Mouse (Mus musculus): Measurements from ENCODE around the gene Adgrg1. TPM values are rescaled to one million over a fixed set of nuclear protein-coding genes. Genes with fewer than 3 reads are reported as not detected.

Gene Adgrg1
- polyA plus RNA-seq, 1 experiment from 2014 or later, result 208 TPM

DNA sequence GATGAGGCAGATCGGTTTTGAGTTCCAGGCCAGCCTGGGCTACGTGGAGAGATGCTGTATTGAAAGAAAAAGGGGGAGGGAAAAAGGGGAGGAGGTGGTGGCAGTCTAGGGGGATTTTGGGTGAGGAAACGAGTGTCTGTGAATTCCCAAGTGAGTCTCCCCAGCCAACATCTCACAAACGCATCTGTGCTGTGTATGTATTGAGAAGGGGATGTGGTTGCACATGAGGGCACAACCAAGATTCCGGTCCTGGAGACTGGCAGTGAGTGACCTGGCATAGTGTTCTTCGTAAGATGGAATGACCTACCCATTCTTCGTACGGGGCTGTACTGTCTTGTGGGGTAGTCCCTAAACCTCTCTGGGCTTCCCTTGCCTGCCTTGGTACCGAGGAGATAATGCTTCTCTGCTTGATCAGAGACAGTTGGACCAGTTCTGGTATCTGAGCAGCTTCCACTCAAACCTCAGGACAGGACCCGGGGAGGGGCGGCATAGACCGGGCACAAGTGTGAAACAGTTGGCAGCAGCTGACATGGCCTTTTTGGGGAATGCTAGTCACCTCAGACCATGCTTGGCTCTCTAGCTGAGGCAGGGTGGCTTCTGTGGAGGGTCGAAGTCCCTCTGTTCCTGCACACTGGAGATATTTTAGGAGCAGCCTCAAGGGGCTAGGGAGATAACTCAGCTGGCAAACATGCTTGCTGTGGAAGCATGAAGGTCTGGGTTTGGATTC lies 4.2 kb downstream of the Adgrg1 start:
- H3K4me3 ChIP-seq, result no peak overlapping the region
- no peak overlapping the region for H3K9ac ChIP-seq
- no peaks in the 10 kb centered on the region for H3K9me3 ChIP-seq
- H3K36me3 ChIP-seq, result no peaks in the 10 kb centered on the region
- 0 out of 2 replicates have a peak, but pooled peaks have one; percentile 2 for ATAC-seq (ENCODE audit: low FRiP score, low read depth)
- H3K27ac ChIP-seq, result no peak overlapping the region
- peaks cover 48% of the 10 kb centered on the region for H3K4me1 ChIP-seq
- peak overlapping the region; percentile 44; the same call in 1 of the 2 replicates for H3K4me2 ChIP-seq (replicated peaks)
- peaks cover 5% of the 10 kb centered on the region; the same call in 1 of the 2 replicates for H3K27me3 ChIP-seq (replicated peaks)
- 73% methylated on average over 13 of the region's 13 CpGs for WGBS

DNA sequence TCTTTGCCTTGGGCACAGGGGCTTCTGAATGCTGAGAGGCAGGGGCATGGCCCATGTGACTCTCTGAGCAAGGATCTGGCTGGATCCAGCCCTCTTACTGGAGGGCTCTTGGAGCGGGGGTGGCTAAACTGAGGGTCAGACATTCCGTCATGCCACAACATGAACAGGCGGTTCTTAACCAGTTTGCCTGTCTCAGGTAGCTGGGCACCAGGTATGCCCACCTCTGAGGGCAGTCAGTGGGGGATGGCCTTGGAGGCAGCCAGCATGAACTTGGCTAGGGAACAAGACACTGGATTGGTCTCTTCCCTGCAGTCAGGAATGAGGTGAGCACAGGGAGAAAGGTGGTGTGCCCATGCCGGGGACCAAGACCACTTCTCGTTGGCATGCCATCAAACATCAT lies 5.6 kb downstream of the Adgrg1 start:
- no peaks in the 10 kb centered on the region for H3K36me3 ChIP-seq
- no peak overlapping the region for H3K4me3 ChIP-seq
- 91% methylated on average over 5 of the region's 5 CpGs for WGBS
- no peak overlapping the region for H3K27ac ChIP-seq
- H3K27me3 ChIP-seq (replicated peaks), result peaks cover 5% of the 10 kb centered on the region; the same call in 1 of the 2 replicates
- H3K4me2 ChIP-seq (replicated peaks), result no peak overlapping the region
- peaks cover 62% of the 10 kb centered on the region for H3K4me1 ChIP-seq
- H3K9me3 ChIP-seq, result no peaks in the 10 kb centered on the region
- ATAC-seq (ENCODE audit: low FRiP score, low read depth), result no peak
- H3K9ac ChIP-seq, result no peak overlapping the region

DNA sequence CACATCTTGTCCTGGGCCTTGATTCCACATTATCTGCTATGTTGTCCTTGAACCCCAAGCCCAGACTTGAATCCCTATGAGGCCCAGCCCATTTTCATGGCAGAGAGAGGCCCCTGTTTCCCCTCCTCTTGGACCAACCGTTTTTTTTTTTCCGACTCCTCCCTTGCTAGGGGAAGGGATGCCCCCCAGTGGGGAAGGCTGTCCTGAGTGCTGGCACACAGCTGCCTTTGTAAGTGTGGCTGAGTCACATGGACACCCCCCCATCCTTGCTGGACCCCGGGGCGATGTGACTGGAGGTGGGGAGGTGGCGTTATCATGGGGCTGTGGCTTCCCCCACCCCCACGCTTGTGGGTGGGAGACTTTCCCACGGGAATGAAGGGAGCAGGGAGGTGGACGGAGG lies 6.4 kb downstream of the Adgrg1 start:
- WGBS, result 56% methylated on average over 8 of the region's 8 CpGs
- Histone ChIP-seq H3K4me3 (no peak overlapping the region), H3K27me3 (replicated peaks) (peaks cover 5% of the 10 kb centered on the region; the same call in 1 of the 2 replicates), H3K9me3 (no peaks in the 10 kb centered on the region), H3K9ac (no peak overlapping the region), H3K4me1 (peaks cover 66% of the 10 kb centered on the region), H3K36me3 (no peaks in the 10 kb centered on the region), H3K4me2 (replicated peaks) (no peak overlapping the region), H3K27ac (no peak overlapping the region)
- no peak for ATAC-seq (ENCODE audit: low FRiP score, low read depth)

DNA sequence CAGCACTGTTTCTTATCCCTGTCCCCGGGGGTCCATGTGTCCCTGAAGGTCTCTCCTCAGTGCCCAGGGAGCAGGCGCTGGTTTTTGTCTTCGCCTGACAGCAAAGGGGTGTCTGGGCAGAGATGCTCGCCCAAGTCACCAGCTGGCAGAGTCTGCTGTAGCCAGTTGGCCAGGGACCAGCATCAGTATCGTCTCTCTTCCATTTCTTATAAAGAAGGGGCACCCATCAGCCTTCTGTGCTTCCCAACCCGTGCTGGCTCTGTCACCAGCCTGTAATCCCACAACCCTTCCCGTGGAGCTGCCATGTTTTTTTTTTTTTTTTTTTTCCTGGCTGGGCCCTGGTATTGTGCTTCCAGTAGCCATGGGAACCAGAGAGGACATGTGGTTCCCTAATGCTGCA lies 7.3 kb downstream of the Adgrg1 start:
- 56% methylated on average over 7 of the region's 7 CpGs for WGBS
- Histone ChIP-seq H3K4me2 (replicated peaks) (no peak overlapping the region), H3K4me1 (peaks cover 68% of the 10 kb centered on the region), H3K36me3 (no peaks in the 10 kb centered on the region), H3K9ac (no peak overlapping the region), H3K27me3 (replicated peaks) (0 out of 2 replicates have a peak, but pooled peaks cover 5% of the 10 kb centered on the region), H3K27ac (no peak overlapping the region), H3K4me3 (no peak overlapping the region), H3K9me3 (no peaks in the 10 kb centered on the region)
- ATAC-seq (ENCODE audit: low FRiP score, low read depth), result no peak

DNA sequence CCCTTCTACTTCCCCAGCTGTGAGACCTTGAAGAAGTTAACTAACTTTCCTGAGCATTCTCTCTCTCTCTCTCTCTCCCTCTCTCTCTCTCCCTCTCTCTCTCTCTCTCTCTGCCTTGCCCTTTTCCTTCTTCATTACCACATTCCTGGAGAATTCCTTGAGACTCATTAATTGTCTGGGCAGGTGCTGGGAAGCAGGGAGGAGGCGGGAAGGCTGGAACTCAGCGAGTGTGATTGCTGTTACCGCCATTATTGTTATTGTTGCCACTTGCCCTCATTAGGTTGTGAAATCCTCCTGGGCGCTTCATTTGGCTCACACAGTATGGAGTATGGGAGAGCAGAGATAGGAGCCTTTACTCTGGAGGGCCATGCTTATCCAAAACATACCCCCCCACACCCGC lies 8.6 kb downstream of the Adgrg1 start:
- 8% methylated on average over 5 of the region's 5 CpGs for WGBS
- Histone ChIP-seq H3K36me3 (no peaks in the 10 kb centered on the region), H3K27ac (no peak overlapping the region), H3K9ac (no peak overlapping the region), H3K4me1 (peaks cover 59% of the 10 kb centered on the region), H3K9me3 (no peaks in the 10 kb centered on the region), H3K4me3 (no peak overlapping the region), H3K4me2 (replicated peaks) (peak overlapping the region; percentile 47), H3K27me3 (replicated peaks) (0 out of 2 replicates have a peak, but pooled peaks cover 2% of the 10 kb centered on the region)
- no peak for ATAC-seq (ENCODE audit: low FRiP score, low read depth)

DNA sequence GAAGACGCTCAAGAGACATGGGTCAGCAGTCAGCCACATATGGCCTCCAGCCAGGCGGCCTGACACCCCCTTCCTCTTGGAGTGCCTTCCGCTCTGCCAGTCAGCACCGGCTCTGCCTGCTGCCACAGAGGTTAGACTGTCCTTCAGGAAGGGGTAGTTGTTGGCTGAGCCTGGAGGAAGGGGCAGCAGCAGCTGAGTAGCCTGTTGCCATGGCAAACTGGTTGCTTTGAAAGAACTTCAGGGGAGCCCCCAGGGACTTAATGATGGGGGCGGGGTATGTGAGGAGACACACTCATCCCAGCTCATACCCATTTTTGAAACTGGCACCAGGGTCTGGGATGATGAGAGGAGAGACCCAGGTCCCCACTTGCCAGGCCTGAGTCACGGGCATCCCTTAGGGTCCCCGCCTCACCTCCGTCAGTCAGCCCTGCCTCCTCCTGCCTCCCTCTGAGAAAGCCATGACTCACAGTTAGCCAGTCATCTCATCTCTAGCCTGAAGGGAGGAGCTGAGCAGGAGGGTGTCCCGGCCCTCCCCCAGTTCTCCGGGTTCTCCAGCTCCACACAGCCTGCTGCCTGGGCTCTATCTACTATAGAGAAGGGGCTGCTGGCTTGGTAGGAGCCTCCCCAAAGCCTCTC lies 9.4 kb downstream of the Adgrg1 start:
- peak; percentile 69 for ATAC-seq (ENCODE audit: low FRiP score, low read depth)
- 4% methylated on average over 10 of the region's 10 CpGs for WGBS
- Histone ChIP-seq H3K9ac (peak overlapping the region; percentile 4; the same call in 1 of the 2 replicates), H3K36me3 (no peaks in the 10 kb centered on the region), H3K4me2 (replicated peaks) (peak overlapping the region; percentile 47), H3K4me3 (peak overlapping the region; percentile 18; the same call in 1 of the 2 replicates), H3K27ac (no peak overlapping the region), H3K27me3 (replicated peaks) (no peaks in the 10 kb centered on the region), H3K9me3 (no peaks in the 10 kb centered on the region), H3K4me1 (peaks cover 55% of the 10 kb centered on the region)

DNA sequence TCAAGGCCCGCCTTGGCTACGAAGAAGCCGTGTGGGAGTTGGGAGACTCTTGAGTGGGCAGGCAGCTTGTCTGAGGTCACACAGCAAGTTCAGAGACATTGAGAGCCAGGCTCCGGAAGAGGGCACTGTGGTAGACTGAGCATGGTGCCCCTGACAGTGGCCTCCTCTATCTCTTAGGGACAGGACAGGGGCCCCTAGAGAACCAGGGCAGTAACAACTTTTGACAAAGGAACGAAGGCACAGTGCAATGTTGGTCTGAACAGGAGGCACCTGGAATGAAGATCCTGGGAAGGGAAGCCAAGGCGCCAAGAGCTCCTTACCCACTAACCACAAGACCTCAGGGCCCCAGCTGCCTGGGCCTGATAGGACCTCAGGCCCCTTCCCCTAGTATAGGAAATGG lies 10.5 kb downstream of the Adgrg1 start:
- no peaks in the 10 kb centered on the region for H3K36me3 ChIP-seq
- no peak overlapping the region for H3K27ac ChIP-seq
- H3K4me1 ChIP-seq, result peaks cover 55% of the 10 kb centered on the region
- no peak overlapping the region for H3K9ac ChIP-seq
- H3K4me2 ChIP-seq (replicated peaks), result peak overlapping the region; percentile 47
- no peak for ATAC-seq (ENCODE audit: low FRiP score, low read depth)
- H3K9me3 ChIP-seq, result no peaks in the 10 kb centered on the region
- H3K27me3 ChIP-seq (replicated peaks), result no peaks in the 10 kb centered on the region
- H3K4me3 ChIP-seq, result peak overlapping the region; percentile 18
- WGBS, result 88% methylated on average over 6 of the region's 6 CpGs

DNA sequence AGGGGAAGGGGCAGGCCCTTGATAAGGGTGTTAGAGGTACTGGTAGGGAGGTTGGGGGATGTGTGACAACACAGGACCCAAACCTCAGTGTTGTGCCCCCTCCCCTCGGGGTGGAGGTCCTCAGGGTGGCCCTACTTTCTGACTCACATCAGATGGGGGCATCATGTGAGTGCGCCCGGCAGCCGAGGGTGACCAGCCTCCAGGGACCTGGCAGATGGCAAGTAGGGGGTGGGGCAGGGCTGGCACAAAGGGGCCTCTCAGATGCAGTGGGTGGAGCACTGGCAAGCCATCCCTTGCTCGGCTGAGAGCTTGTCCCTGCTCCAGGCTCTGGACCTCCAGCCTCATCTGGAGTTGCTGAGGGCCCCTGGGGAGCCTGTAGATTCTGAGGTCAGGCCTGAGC lies 12.1 kb downstream of the Adgrg1 start:
- Histone ChIP-seq H3K4me2 (replicated peaks) (peak overlapping the region; percentile 47), H3K27ac (peak overlapping the region; percentile 15; the same call in 1 of the 2 replicates), H3K36me3 (no peaks in the 10 kb centered on the region), H3K9ac (no peak overlapping the region), H3K4me1 (peaks cover 64% of the 10 kb centered on the region), H3K4me3 (0 out of 2 replicates have a peak overlapping the region, but pooled peaks have one; percentile 1), H3K27me3 (replicated peaks) (no peaks in the 10 kb centered on the region), H3K9me3 (no peaks in the 10 kb centered on the region)
- 38% methylated on average over 5 of the region's 5 CpGs for WGBS
- ATAC-seq (ENCODE audit: low FRiP score, low read depth), result peak; percentile 16; the same call in 1 of the 2 replicates

DNA sequence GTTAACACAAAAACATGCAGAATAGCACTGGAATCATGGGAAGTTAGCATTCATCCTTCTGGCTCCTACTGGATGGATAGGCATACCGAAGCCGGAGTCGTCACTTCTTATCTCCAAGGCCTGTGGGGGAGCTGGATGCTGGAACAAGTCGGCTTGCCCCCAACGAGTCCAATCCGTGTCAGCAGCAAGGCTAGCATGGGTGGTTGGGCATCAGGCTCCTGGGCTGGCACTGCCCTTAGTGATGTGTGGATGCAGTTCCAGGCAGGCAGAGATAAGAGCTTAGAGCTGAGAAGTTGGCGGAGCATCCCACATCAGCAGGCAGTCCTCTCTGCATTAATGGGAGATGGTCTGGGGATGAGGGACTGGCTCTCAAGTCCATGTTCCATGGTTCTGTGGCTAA lies 13.0 kb downstream of the Adgrg1 start:
- Histone ChIP-seq H3K27ac (no peak overlapping the region), H3K36me3 (no peaks in the 10 kb centered on the region), H3K9ac (no peak overlapping the region), H3K4me2 (replicated peaks) (peak overlapping the region; percentile 47; the same call in 1 of the 2 replicates), H3K4me1 (peaks cover 65% of the 10 kb centered on the region), H3K27me3 (replicated peaks) (no peaks in the 10 kb centered on the region), H3K4me3 (no peak overlapping the region), H3K9me3 (no peaks in the 10 kb centered on the region)
- 94% methylated on average over 7 of the region's 7 CpGs for WGBS
- ATAC-seq (ENCODE audit: low FRiP score, low read depth), result no peak

DNA sequence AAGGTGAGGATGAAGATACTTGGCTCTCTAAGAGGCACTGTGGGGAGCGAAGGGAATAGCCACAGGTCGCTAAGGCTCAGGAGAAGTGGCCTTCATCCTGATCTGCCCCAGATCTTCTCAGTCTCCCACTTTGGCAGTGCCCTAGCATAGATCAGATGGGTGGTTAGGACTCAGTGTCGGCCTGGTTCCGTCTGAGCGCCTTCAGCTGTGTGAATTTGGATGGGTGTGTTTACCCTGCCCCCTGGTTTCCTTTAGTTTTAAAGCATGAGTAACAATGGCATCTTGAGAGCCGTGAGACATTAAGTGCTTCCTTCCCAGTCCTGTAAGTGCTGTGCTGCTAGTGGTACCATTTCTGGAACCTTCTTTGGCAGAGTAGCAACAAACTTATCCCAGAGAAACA lies 14.1 kb downstream of the Adgrg1 start:
- Histone ChIP-seq H3K9me3 (no peaks in the 10 kb centered on the region), H3K27ac (no peak overlapping the region), H3K4me3 (no peak overlapping the region), H3K27me3 (replicated peaks) (no peaks in the 10 kb centered on the region), H3K4me2 (replicated peaks) (no peak overlapping the region), H3K4me1 (peaks cover 66% of the 10 kb centered on the region), H3K9ac (no peak overlapping the region), H3K36me3 (no peaks in the 10 kb centered on the region)
- ATAC-seq (ENCODE audit: low FRiP score, low read depth), result no peak
- 80% methylated on average over 6 of the region's 6 CpGs for WGBS

DNA sequence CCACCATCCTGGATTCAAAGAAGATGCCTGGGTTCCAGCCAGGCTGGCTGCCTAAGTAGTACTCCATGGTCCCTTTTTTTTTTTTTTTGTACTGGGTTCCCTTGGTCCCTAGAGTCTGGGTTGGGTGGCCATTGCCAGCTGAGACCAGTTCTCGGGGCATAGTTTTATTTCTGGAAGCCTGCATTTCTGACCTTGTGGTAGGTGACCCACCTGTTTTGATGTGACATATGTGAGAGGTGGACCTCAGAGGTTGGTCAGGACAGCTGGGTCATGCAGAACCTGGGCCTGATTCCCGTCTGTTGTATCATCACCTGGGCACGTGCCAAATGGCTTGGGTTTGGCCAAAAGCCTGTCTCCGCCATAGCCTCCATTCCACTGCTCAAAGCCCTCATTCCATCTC lies 15.2 kb downstream of the Adgrg1 start:
- H3K27ac ChIP-seq, result no peak overlapping the region
- H3K4me2 ChIP-seq (replicated peaks), result no peak overlapping the region
- H3K4me3 ChIP-seq, result no peak overlapping the region
- no peak overlapping the region for H3K9ac ChIP-seq
- WGBS, result 87% methylated on average over 4 of the region's 4 CpGs
- H3K36me3 ChIP-seq, result no peaks in the 10 kb centered on the region
- ATAC-seq (ENCODE audit: low FRiP score, low read depth), result no peak
- no peaks in the 10 kb centered on the region for H3K27me3 ChIP-seq (replicated peaks)
- H3K9me3 ChIP-seq, result no peaks in the 10 kb centered on the region
- H3K4me1 ChIP-seq, result peaks cover 65% of the 10 kb centered on the region

DNA sequence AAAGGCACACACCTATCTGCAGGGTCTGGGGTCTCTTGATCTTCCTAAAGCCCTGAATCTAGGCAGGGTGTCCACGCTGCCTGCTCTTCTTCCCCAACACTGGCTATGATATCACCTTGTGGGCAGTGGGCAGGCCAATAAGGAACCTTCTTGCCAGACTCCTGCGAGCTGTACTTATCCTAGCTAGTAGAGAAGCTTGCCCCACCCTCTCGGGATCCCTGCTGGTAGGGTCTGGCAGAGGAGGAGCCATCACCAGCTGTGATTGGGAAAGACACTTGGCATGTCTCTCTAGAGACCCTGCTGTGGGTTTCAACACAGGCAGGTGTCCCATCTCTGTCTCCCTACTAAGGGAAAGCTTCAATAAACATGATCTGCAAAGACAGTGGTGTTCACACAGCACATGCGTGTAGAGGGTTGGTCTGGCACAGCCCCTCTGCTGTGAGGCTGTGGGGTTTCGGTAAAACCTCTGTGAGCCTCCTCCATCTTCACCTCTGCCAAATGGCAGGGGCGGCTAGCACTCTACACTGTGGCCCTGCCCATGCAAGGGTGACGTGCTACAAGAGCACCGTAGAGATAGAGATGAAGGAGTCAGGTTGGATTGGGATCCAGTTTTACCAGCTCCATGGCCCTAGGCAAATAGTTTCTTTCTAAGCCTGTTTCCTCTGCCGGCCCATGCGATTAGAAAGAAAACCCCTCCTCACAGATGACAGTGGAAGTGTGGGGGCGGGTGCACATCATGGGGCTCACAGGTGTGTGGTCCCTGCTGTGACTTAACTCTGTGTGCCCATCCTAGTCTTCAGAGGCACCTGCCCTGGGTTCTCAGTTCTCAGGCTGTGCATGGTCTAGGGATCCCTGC lies 16.3 kb downstream of the Adgrg1 start:
- Histone ChIP-seq H3K4me3 (no peak overlapping the region), H3K27ac (no peak overlapping the region), H3K36me3 (no peaks in the 10 kb centered on the region), H3K4me1 (peaks cover 59% of the 10 kb centered on the region), H3K27me3 (replicated peaks) (no peaks in the 10 kb centered on the region), H3K9ac (no peak overlapping the region), H3K4me2 (replicated peaks) (peak overlapping the region; percentile 44; the same call in 1 of the 2 replicates), H3K9me3 (no peaks in the 10 kb centered on the region)
- WGBS, result 74% methylated on average over 11 of the region's 11 CpGs
- no peak for ATAC-seq (ENCODE audit: low FRiP score, low read depth)

Data from neural tube, embryonic 12.5 days (tissue).